Mouse (Mus musculus) B cell, adult 2 months (primary cell): ENCODE data around the gene Htr6.

Experiments
- DNase-seq, 2 experiments: peaks; one replicate each; pipeline ENCODE4 v3.0.0; 2022

The Htr6 gene

DNA sequence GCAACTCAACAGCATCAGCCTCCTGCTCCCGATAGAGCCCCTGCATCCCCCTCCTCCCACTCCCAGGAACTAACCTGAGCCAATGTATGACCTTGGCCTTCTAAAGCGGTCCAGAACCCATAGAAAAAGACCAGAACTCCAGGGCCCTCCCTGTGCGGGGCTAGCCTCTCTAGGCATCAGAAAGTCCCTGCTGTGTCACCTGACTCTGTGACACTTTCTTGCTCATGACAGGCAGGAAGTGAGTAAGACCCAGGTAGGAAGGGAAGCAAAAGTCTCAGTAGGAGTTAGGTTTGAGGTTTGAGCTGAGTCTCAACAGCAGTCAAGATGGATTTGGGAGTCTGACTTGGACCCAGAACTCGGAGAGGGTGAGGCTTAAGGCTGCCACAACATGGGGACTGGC is 11.6 kb upstream of the Htr6 start:
- peak; percentile 44 to 56 for DNase-seq

DNA sequence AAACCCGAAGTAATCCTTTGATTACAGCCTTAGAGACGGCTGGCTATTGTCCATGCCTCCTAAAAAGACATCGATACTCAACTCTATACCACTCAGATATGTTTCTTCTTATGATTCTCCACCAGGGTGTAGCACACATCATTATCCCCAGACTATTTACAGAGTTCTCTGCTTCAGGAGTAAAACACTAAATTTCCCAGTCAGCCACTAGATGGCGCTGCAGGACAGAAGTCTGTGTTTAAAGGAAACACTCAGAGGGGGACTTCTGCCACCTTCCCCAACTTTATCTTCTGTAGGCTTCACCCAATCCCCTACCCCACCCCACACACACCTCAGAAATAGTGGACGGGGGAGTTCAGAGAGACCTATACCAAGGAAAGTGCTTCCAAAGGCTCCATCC is 10.7 kb upstream of the Htr6 start:
- DNase-seq: peak; percentile 91

DNA sequence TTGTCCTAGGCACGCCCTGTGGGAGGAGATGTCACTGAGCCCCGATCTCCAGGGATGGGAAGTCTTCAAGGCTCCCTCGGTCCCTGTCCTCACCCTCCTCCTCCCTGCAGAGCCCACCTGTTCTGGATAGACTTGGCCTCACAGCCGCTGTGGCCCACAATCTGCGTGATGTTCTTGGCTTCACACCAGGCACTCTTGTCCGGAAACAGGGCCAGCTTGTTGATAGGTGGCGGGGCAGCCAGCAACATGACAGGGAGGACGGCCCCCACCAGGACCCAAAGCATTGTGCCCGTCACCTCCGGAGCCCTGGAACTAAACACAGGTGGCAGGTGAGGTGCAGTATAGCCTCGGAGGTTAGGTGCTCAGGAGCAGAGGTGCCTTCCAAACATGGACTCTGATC is 10.0 kb upstream of the Htr6 start:
- no peak for DNase-seq

DNA sequence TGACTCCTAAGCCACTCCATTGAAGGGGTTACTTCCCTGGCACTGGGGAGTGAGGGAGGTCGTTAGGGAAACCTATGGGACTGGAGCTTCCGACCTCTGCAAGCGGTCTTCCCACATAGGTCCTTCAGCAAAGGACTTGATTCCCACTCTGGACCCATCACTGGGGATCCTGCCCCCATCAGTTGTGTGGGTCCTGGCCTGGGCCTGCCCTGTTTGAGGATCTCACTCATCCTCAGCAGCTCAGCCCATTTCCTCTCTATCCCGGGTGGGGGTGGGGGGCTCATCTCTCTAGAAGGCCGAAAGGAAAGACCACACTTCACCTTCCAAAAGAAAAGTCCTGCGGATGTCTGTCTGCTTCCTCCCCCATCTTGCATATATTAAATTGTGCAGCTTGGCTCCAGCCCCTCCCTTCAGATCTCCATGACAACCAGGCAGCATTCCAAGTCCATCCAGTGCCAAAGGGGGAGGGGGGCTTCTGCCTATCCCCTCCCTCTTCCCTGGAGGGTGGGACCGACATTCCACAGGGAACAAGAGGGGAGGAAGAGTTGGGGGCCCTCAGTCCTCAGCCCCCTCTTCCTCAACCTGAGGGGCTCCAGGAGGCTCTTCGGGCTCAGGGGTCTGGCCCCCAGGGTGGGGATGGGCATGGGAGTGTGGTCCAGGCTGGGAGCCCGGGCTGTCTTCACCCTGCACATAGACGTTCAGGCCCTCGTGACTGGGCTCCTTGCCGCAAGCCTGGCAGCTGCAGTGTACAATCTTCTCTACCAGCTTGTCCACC is 7.6 kb upstream of the Htr6 start:
- no peak for DNase-seq

DNA sequence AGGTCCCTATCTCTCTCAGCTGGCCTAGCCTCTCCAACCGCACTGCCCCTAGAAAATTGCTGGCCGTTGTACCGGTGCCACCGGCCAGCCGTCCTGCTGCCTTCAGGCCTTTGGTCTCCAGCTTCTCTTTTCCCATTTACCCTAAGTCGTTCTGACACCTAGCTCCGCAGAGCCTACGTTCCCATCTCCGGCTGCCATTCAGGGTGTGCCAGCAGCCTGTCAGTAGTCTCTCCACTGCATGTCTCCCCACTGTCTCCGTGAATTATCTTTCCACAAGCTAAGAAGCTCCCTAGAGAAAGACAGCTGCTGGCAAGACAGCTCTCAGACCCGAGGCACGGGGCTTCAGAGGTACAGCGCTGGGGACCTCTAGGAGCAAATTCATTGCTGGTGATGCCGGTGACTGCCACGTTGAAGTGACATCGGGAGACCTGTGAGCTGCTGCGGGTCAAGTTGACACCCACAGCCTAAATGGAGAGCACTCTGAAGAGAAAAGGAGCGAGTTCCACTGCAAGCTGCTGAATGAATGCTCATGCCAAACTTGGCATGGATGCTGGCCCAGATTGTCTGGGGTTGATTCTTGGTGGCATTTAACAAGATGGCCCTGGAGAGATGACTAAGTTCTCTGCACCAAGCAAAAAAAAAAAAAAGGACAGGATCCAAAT is 6.0 kb upstream of the Htr6 start:
- no peak for DNase-seq

DNA sequence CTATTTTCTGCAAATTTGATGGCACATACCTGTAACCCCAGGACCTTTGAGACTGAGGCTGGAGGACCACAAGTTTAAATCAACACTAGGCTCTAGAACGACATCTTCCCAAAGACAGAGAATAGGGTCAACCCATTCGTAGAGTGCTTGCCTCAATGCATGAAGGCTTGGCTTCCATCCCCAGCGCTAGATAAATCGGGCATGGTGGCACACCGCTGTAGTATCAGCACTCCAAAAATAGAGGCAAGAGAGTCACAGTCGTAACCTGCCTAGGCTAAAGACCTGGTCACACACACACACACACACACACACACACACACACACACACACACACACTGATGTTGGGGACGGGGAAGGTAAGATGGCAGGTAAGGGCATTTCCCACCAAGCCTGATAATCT is 4.9 kb upstream of the Htr6 start:
- no peak for DNase-seq

DNA sequence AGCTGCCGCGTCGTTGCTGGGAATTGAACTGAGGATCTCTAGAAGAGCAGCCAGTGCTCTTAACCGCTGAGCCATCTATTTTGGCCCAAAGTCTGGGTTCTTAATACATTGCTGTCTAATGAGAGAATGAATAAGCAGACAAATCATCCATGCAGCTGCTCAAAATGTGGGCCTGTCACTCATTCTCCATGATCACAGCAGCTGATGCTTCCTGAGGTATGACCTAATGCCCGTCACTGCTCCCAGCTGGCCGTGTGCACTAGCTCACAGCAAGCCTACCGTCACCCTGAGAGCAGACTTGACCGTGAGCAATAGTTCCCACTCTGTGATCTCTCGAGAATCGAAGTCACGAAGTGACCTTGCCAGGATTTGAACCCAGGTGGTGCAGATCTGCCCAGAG is 4.1 kb upstream of the Htr6 start:
- DNase-seq: no peak

DNA sequence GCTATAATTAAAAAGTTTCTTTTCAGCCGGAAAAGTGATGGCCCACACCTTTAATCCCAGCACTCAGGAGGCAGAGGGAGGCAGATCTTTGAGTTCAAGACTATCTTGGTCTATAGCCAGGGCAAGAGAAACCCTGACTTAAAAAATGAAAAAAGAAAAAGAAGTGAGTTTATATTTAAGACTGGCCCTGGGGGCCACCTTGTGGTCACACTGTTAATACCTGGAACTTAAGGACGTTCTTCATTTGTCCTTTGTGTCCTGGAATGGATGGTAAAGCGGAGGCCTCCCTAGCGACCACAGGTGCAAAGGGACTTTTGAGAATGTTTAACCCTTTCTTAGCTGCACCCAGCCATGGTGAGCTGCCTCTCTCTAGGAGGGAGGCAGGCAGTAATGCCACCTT is 3.4 kb upstream of the Htr6 start:
- no peak for DNase-seq

DNA sequence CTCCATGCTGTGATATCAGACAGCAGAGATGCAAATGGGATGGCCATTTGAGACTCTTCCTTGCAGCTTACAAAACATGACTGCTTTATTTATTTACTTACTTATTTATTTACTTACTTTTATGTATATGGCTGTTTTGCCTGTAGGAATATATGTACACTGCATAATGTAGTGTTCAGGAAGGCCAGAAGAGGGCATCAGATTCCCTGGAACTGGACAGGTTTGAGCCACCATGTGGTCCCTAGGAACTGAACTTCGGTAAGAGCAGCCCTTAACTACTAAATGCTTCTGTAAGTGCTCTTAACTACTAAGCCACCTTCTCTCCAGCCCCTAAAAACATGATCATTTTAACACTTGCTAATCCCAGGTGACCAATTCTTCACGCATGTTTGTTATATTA is 2.9 kb upstream of the Htr6 start:
- no peak for DNase-seq

DNA sequence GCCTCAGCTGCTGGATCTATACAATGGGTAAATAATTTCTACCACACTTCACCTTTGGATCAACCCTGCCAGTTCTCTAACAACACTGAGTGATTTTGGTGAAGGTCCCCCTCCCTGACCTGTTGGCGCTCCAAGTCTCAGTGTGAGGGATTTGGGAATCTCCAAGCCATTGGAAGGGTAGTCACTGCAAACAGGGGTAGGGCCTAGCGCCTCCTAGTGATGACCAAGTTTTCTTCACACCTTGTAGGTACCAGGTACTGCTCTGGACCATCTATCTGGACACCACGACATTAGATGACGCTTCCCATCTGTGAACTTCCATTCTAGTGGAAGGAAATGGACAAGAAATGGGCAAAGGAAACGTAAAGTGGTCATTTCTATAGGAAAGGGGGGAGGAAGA is 545 bp upstream of the Htr6 start:
- no peak for DNase-seq

DNA sequence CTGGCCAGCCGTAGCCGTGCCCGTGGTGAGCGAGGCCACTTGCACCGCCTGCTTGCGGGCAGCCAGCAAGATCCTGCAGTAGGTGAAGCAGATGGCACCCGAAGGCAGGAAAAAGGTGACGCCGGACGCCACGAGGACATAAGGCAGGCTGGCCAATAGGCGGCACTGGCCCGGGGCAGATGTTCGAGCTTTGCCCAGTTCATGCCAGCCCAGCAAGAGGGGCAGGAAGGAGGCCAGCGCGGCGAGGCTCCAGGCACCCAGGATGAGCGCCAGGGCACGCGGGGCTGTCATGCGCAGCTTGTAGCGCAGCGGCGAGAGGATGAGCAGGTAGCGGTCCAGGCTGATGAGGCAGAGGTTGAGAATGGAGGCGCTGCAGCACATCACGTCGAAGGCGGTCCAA is 1.3 kb downstream of the Htr6 start:
- DNase-seq: no peak

DNA sequence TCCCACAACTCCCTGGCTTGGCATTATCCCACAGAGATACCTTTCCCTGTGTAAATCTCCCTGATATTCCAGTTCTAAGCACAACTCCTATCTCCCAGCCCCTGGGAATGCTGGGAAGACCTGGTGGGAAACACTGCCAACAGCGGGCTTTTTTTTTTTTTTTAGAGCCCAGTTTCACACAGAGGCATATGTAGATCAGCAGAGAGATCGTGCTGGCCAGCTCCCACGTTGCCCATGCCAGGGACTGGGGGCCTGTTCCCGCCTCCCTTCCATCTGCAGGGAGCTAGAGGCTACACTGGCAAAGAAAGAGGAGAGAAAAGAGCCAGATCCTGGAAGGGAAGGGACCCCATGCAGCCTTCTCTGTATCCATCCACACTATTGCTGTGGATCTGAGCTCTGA is 7.1 kb downstream of the Htr6 start:
- no peak for DNase-seq

DNA sequence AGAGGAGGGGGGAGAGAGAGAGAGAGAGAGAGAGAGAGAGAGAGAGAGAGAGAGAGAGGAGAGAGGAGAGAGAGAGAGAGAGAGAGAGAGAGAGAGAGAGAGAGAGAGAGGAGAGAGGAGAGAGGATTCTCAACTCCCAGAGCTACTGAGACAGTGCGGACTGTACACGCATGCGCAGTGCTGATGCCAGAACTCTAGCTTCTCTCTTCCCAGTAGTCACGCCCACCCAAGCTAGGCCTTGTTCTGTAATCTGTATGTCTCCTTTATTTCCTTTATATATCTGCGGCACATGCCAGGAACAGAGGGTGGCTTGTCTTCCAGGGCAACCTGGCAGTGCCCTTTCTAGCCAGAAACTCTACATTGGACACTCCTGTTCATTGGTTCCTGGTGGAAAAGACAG is 10.5 kb downstream of the Htr6 start:
- DNase-seq: no peak

DNA sequence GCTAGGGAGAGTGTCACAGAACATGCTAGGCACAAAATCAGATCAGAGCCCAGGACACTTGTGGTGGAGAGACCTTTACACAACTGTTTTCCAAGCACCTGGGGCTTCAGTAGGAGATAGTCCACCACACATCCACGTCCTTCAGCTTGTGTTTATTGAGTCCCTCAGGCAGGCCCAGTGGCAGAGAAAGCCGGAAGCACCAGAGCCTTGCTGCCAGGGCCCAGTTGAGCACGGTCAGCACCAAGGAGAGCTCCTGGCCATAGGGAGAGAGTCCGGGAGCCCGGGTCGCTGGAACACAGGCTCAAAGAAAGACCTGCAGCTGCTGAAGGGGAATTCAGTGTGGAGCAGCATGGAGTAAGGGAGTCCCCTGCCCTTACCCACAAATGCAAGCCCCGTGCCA is 15.8 kb downstream of the Htr6 start:
- DNase-seq: no peak

DNA sequence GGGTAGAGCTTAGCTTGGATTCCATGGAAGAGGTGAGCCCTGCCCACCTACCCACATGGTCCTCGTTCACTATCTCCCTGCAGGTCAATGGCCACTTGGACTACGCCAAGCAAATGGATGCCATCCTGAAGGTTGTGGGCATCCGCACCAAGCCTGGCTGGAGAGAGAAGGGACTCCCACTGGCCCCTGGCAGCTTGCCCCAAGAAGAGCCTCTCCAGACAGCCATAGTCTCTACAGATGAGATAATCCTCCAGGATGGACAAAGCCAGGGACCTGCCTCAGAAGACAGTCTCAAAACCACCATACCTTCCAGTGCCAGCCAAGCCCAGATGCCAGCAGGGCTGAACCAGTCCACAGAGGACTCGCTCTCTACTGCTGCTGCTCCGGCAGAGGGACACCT is 17.3 kb downstream of the Htr6 start:
- no peak for DNase-seq

DNA sequence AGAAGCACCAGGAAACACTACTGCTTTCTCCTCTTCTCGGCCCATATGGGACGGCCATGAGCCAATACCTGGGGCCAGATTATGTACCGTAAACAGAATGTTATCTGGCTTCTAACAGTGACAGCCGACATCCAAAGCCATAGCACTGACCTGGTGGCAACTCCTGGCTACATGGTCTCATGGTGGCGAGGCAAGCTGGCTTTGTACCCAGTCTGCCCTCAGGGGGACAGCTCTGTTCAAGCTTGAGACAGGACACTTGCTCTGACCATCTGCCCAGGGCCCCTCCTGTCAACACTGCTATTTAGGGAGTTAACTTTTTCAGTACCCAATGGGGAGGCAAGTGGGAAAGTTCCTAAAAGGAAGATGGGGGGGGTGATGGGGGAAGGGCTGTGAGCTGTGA is 18.1 kb downstream of the Htr6 start:
- no peak for DNase-seq

DNA sequence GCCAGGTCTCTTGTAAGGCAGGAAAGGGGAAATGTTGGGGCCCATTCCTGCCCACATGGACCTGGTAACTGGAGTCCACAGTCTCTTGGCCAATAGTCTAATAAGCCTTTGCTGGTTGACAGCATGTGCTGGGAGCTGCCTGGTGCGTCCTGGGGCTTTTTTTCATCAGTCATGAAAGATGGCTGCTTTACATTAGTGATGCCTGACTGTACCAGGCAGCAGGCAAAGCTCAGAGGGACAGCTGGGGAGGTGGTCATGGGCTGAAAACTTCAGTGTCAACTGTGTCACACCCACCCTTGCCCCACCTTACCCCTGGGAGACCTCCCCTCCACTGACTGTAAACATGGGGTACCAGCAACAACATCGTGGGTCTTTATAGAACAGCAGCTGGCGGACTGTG is 19.6 kb downstream of the Htr6 start:
- DNase-seq: no peak

DNA sequence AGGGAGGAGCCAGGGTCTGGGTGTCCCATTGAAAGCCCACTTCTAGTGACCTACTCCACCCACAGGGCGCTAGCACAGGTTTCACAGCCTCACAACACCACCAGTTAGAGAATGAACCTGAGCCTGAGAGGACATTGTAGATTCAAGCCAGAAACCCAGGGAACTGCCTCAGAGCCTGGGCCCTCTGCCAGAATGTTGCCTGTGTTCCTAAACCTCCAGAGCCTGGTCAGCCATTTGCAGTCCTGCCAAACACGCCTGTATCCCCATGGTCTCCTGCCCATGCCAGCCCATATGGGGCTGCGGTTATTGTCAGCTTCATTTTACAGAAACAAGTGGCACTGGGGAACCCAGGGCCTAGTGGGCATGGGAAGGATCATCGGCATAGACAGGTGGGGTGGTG is 20.0 kb downstream of the Htr6 start:
- DNase-seq: no peak

DNA sequence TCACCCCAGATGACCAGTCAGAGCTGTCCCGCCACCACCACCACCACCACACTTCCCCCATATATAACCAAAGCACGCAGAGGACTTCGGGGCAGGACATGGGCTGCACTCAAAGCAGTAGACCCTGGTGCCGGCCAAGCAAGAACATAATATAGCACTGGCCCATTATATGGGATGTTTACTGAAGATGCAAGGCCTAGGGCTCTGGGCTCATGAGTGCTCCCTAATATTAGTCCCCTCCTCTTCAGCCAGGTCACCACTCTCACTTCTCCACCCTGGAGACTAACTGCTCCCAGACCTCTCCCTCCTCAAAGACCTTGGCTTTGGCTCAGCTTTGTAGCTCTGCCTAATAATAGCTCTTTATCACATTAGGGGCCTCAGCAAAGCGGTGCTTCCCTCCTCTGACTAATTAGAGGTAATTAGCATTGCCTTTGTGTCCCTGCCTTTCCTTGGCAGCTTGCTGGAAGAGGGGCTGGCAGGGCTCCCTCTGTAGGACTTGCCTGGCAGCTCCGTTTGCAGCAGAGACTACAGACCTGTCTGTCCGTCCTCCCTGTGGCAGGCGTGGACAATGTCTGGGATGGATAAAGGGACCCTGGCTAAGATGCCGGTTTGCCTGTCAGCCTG is 21.0 kb downstream of the Htr6 start:
- DNase-seq: no peak

DNA sequence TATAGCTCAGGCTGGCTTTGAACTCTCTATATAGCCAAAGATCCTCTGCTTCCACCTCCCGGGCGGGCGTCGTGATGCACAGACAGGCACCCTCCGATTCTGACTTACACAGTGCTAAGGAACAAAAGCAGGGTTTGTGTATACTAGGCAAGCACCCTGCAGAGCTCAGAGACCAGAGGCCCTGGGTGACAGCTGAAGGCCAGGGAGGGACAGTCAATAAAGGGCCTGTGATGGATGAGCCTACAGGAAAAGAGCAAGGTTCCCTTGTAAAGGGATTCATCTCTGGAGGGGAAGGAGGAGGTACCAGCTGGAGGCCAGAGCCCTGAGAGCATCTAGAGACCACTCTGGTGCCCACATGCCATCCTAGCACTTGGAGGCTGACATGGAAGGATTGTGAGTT is 22.0 kb downstream of the Htr6 start:
- DNase-seq: no peak

DNA sequence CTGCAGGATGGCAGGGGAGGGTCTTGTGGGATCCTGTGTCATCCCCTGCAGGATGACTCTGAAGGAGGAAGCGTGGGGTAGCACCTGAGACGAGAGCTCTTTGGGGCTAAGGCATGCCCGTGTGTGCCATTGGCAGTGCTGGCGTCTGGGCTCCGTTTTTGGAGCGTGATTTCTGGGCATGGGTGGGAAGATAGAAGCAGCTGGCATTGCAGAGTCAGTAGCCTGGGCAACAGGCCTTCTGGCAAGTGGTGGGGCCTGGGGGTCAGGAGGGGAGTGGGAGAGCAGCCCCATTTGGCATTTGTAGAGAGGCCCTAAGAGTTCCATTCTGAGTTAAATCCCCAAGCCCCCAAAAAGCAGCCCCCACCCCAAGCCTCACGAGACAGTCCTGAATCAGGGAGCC is 22.6 kb downstream of the Htr6 start:
- DNase-seq: no peak

DNA sequence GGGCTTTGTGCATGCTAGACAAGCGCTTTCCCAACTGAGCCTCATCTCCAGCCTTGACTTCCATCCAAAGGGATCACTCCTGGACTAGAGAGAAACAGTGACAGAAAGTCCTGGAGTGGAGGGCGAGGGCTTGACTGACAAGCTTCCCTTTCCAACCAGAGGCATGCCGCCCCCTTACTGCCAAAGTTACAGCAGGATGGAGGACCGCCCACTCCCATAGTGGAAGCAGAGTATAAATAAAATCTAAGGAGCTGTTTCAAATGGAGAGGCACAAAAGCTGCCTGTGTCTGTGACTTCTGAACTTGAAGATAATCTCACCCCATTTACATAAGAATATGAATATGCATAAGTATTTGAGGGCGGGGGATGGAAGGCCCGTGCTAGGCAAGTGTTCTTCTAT is 26.9 kb downstream of the Htr6 start:
- DNase-seq: no peak

DNA sequence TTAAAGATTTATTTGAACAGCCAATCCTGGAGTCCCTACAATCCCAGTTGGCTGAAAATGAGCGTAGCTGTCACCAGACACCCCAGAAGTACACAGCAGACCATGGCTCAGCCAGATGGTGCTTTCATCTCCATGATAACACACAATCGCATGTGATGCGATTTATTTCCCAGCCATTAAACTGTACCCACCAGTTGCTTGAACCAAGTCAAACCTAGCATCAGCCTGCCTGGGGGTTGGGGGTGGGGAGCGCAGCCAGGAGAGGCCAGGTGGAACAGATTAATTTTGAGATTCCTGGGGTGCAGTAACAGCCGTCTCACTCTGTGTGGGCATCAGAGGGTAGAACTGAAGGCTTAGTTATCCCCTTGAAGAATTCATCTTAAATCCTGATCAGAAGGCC is 29.0 kb downstream of the Htr6 start:
- no peak for DNase-seq

DNA sequence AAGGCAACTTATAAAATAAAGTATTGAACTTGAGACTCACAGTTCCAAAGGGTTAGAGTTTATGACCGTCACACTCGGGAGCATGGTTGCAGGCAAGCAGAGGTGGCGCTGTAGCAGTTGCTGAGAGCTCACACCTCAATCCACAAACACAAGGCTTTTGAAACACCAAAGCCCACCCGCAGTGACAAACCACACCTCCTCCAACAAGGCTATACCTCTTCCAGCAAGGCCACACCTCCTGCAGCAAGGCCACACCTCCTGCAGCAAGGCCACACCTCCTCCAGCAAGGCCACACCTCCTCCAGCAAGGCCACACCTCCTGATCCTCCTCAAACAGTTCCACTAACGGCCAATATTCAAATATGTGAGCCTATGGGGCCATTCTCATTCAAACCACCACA is 30.8 kb downstream of the Htr6 start:
- peak; percentile 9 to 10 for DNase-seq

DNA sequence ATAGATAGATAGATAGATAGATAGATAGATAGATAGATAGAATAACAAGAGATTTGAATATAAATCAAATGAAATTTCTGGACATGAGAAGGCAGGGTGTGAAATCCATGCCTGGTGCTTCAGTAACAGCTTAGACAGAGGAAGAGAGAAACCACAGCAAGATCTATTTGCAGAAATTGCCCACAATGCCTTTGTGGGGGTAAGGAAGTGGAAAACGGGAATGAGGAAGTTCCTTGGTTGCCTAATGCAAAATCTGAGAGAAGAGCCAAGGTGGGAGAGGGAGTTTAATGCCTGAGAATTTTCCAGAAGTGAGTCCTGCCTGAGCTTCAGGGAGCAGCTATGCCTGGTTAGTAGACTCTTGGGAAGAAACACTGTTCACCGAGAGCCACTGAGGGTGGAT is 31.8 kb downstream of the Htr6 start:
- no peak for DNase-seq
